Mouse (Mus musculus): ENCODE measurements around the gene Pola1.

DNA sequence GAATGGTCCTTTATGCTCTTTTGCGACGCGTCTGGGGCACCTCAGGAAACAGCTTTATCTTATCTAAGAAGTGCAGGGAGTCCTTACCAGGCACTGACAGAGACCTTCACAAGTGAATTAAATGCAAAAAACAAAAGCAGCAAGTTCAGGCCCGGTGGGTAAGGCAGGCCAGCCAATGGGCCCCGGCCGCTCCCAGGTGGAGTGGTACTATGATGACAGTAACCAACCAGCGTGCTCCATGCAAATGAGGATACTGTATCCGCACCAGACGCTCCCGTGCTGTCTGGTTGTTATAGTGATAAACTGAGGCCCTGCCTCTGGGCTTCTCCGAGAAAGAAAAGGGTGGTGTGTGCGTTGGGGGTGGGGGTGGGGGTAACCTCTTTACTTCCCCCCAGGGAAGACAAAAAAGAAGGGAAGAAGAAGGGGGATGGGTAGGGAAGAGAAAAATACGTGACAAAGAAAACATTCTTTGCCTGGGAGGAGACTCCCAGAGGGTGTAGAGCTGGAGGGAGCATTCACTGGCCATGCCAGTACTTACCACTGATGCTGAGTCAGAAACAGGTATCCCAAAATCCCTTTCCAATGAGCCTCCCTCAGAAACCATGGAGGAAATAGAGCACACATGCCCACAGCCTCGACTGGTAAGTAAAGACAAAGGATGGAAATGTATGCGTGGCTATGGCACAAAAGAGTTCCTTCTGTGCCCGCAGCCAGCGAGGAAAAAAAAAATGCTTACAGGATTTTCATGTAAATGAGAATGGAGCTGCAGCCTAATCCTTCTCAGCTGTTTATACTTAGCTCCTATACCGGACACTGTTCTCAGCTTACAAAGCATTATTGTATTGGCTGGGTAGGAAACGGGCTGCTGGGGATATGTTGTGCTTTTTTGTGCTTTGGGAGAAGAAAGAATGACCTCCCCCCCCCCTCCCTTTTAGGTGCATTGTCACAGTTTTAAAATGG lies 43.2 kb upstream of the Pola1 start:
- no peak for TF ChIP-seq CTCF (IDR thresholded peaks at IDR 0.05; ENCODE audit: control insufficient read depth, insufficient read depth, insufficient replicate concordance, low read depth, low read length)
- no peak for TF ChIP-seq POLR2A (IDR thresholded peaks at IDR 0.05; ENCODE audit: control insufficient read depth, low read depth, low read length)

Measured in testis, adult 2 months (tissue).